Comparison of ENCODE assay signal across 8 mouse cellular contexts in the genomic region with DNA sequence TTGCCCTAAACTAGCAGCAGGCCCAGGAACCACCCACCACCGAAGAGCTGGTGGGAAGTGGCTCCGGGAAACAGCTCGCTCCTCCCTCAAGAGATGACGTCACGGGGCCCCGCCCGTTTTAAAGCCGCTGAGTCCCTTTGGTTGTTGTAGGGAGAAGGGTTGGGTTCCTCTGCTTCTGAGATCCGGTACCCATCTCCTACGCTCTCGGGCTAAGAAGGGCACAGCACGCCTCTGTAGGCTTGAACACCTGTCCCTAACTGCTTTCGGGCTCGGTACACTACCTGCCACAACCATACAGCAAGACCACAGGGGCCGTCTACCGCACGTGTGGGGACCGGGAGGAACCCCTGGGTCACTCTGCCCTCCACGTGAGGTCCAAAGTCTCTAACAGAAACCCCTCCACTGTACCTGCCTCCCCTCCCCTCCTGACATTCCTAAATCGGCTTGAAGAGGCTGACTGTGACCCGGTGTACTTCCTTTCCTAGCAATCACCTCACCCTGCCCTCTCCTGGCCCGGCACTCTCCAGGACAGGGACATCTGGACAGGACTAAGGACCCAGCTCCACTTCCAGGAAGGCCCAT. TPM values are rescaled to one million over a fixed set of nuclear protein-coding genes. Genes with fewer than 3 reads are reported as not detected.
A peak's percentile ranks its signal among the peaks of the same experiment; 100 is the strongest.
DNase-seq lines count a peak whose midpoint lies in the region; ATAC-seq lines count a peak whose summit lies in the region.

No protein-coding gene starts in this region.

- H3K4me3 ChIP-seq in intestine, embryonic 15.5 days (replicated peaks), result peak overlapping the region; percentile 31

- WGBS in intestine, embryonic 15.5 days, result 4% methylated on average over 22 of the region's 22 CpGs

- H3K9me3 ChIP-seq in intestine, embryonic 15.5 days, result no peaks in the 10 kb centered on the region

- H3K27me3 ChIP-seq in intestine, embryonic 15.5 days (replicated peaks), result no peaks in the 10 kb centered on the region

- intact Hi-C loops in gastrocnemius, postnatal 36 days (cut with DNase I), result loop anchor here (5.0 kb wide), 1 partner anchor 219 kb away; no protein-coding TSS in a partner anchor
- intact Hi-C loops in left cerebral cortex, postnatal 14 days (cut with DNase I), result loop anchor here (10.0 kb wide), 1 partner anchor 296 kb away; the partner anchor contains the start of gene Trpm1

- H3K27ac ChIP-seq in intestine, embryonic 15.5 days, result no peak overlapping the region

- peak overlapping the region; percentile 67 for H3K4me2 ChIP-seq in intestine, embryonic 15.5 days (replicated peaks)

- ATAC-seq in intestine, embryonic 15.5 days, result peak; percentile 91
- peak; percentile 92 for ATAC-seq in megakaryocyte-erythroid progenitor cell, adult 5-6 weeks (replicated peaks; ENCODE audit: low FRiP score, low TSS enrichment, poor library complexity, severe bottlenecking)

- peak; percentile 88 to 89 for DNase-seq in adrenal gland, adult 18-20 months (ENCODE audit: low spot score in 2 of 2)
- peak; percentile 85 for DNase-seq in embryo, embryonic 11 days
- DNase-seq in gastrocnemius, postnatal 36 days, result peak; percentile 89 to 90
- DNase-seq in left cerebral cortex, postnatal 14 days (ENCODE audit: low spot score in 2 of 2), result peak; percentile 89 to 94
- peak; percentile 85 to 90 for DNase-seq in right cerebral cortex, postnatal 36 days (ENCODE audit: low spot score in 2 of 2)
- peak; percentile 74 to 83 for DNase-seq in urinary bladder, postnatal 4 days (ENCODE audit: low spot score in 2 of 2)

- no peaks in the 10 kb centered on the region for H3K36me3 ChIP-seq in intestine, embryonic 15.5 days

- no peaks in the 10 kb centered on the region for H3K4me1 ChIP-seq in intestine, embryonic 15.5 days (replicated peaks)

- H3K9ac ChIP-seq in intestine, embryonic 15.5 days, result 0 out of 2 replicates have a peak overlapping the region, but pooled peaks have one; percentile 39

RNA-seq across cellular contexts. Expression of gene E030018B13Rik, which starts 58.0 kb away (rescaled TPM):
- total RNA-seq in adrenal gland, adult 18-20 months (2021), result not detected
- not detected for total RNA-seq in gastrocnemius, postnatal 36 days (2021)
- polyA plus RNA-seq in intestine, embryonic 15.5 days (2015; fragmentation: Nextera tagmentation; extraction: Ambion mirVana), result not detected in 2 replicates
- not detected for total RNA-seq in left cerebral cortex, postnatal 14 days (2021)
- total RNA-seq in megakaryocyte-erythroid progenitor cell, adult 5-6 weeks (2014; fragmentation: Nextera tagmentation), result not detected in 2 replicates
- total RNA-seq in megakaryocyte-erythroid progenitor cell, adult 5-6 weeks (2017), result 0.15 TPM in 1 of 2 replicates, not detected in the other
